Mouse (Mus musculus) kidney, postnatal 4 days (tissue): Measurements from ENCODE around the gene BC004004.

ENCODE experiments used
- DNase-seq, 2 experiments: peaks; one replicate each; pipeline ENCODE4 v3.0.0; 2021; ENCODE audit warnings: mixed read lengths in 2 of 2

Gene BC004004

GRCm38 (mm10) chr17:29355461-29355840, 86.9 kb downstream of the BC004004 start:
- DNase-seq: peak in 1 of 2 experiments; percentile 49

- peak; percentile 77 to 86 for DNase-seq
Measured at GRCm38 (mm10) chr17:29355841-29356478, 87.4 kb downstream of the BC004004 start.

GRCm38 (mm10) chr17:29356479-29356856, 87.9 kb downstream of the BC004004 start:
- peak; percentile 87 to 93 for DNase-seq

- no peak for DNase-seq
Measured at GRCm38 (mm10) chr17:29356882-29357281, 88.3 kb downstream of the BC004004 start.

GRCm38 (mm10) chr17:29358928-29359327, 90.3 kb downstream of the BC004004 start:
- no peak for DNase-seq

GRCm38 (mm10) chr17:29360761-29361221, 92.2 kb downstream of the BC004004 start, which contains the start of gene Fgd2:
Gene Fgd2, plus strand, starts transcription at chr17:29360914.
- peak; percentile 36 to 53 for DNase-seq

GRCm38 (mm10) chr17:29361982-29362691, 93.5 kb downstream of the BC004004 start:
- DNase-seq: peak; percentile 59

GRCm38 (mm10) chr17:29363109-29363508, 94.5 kb downstream of the BC004004 start:
- no peak for DNase-seq
